10 mouse cellular contexts compared by ENCODE assay signal in the genomic region with DNA sequence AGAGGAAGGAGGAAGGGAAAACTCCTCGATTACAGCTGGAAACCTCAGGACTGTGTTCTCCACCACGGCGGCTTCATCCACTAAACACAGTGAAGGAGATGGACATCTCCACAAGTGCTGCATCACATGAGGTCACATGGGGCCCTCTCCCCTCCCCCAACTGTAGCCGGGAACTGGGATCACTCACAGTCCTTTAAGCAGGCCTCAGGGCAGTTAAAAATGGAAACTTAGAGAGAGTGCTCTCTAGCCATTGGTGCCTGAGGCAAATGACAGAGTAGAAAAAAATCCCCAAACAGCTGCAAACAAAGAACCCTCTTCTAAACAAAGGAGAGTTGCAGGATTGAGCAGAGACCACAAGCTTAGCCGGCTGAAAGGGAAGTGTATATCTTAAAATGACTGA. TPM values are rescaled to one million over a fixed set of nuclear protein-coding genes. Genes with fewer than 3 reads are reported as not detected.
DNase-seq lines count a peak whose midpoint lies in the region; ATAC-seq lines count a peak whose summit lies in the region.
"Had no signal": no experiment of that assay in that cellular context is flagged by ENCODE, and none has a peak within 500 bp of the region (broad histone marks: within the 10 kb centered on the region; RNA-seq: fewer than 3 reads in every experiment).

No protein-coding gene starts in this region.

- H3K9ac ChIP-seq in lung, embryonic 15.5 days = no peak overlapping the region
- peak overlapping the region; percentile 25; the same call in 1 of the 2 replicates for H3K9ac ChIP-seq in heart, embryonic 14.5 days (ENCODE audit: low read length)
- H3K9ac ChIP-seq in midbrain, embryonic 14.5 days (replicated peaks; ENCODE audit: low read length) = no peak overlapping the region
- no peak overlapping the region for H3K9ac ChIP-seq in kidney, embryonic 15.5 days

- 42% methylated on average over 5 of the region's 5 CpGs for WGBS in lung, embryonic 15.5 days
- 24% methylated on average over 5 of the region's 5 CpGs for WGBS in heart, embryonic 14.5 days
- WGBS in midbrain, embryonic 14.5 days = 45% methylated on average over 5 of the region's 5 CpGs
- 52% methylated on average over 5 of the region's 5 CpGs for WGBS in kidney, embryonic 15.5 days

- DNase-seq in lung, postnatal 25 days (ENCODE audit: low spot score) = no peak
- peak; percentile 56 for DNase-seq in embryo, embryonic 11 days
- peak; percentile 46 for DNase-seq in midbrain, embryonic 14.5 days
- DNase-seq in kidney, postnatal 36 days = no peak
- DNase-seq in layer of hippocampus, adult 18-20 months (ENCODE audit: low spot score in 2 of 2) = no peak
- DNase-seq: kidney, postnatal 14 days had no signal

- no peaks in the 10 kb centered on the region for H3K27me3 ChIP-seq in lung, embryonic 15.5 days
- H3K27me3 ChIP-seq in heart, embryonic 14.5 days (ENCODE audit: control insufficient read depth, insufficient read depth, low read length) = no peaks in the 10 kb centered on the region
- no peaks in the 10 kb centered on the region for H3K27me3 ChIP-seq in midbrain, embryonic 14.5 days (ENCODE audit: control insufficient read depth, insufficient read depth, low read length)
- no peaks in the 10 kb centered on the region for H3K27me3 ChIP-seq in kidney, embryonic 15.5 days
- H3K27me3 ChIP-seq: megakaryocyte, embryonic 14.5 days had no signal

- ATAC-seq in lung, embryonic 15.5 days (ENCODE audit: borderline replicate concordance, extremely low read depth, low FRiP score, low TSS enrichment) = 0 out of 2 replicates have a peak, but pooled peaks have one; percentile 31
- ATAC-seq in heart, embryonic 14.5 days (ENCODE audit: insufficient number of reproducible peaks, insufficient read depth, low FRiP score, low read depth) = 0 out of 2 replicates have a peak, but pooled peaks have one; percentile 33
- ATAC-seq in midbrain, embryonic 14.5 days (ENCODE audit: low FRiP score, low TSS enrichment) = no peak
- ATAC-seq in kidney, embryonic 15.5 days (replicated peaks; ENCODE audit: low FRiP score) = no peak

- H3K36me3 ChIP-seq in lung, embryonic 15.5 days = peaks cover 19% of the 10 kb centered on the region
- peaks cover 36% of the 10 kb centered on the region for H3K36me3 ChIP-seq in heart, embryonic 14.5 days (ENCODE audit: control insufficient read depth, insufficient read depth, low read length)
- peaks cover 27% of the 10 kb centered on the region for H3K36me3 ChIP-seq in midbrain, embryonic 14.5 days (ENCODE audit: control insufficient read depth, insufficient read depth, low read length)
- peaks cover 32% of the 10 kb centered on the region for H3K36me3 ChIP-seq in kidney, embryonic 15.5 days

- H3K9me3 ChIP-seq in lung, embryonic 15.5 days = no peaks in the 10 kb centered on the region
- H3K9me3 ChIP-seq in heart, embryonic 14.5 days (ENCODE audit: control insufficient read depth, low read length) = no peaks in the 10 kb centered on the region
- no peaks in the 10 kb centered on the region for H3K9me3 ChIP-seq in midbrain, embryonic 14.5 days (ENCODE audit: control insufficient read depth, low read length)
- H3K9me3 ChIP-seq in kidney, embryonic 15.5 days (replicated peaks) = no peaks in the 10 kb centered on the region
- H3K9me3 ChIP-seq: megakaryocyte, embryonic 14.5 days had no signal

- H3K4me3 ChIP-seq in lung, embryonic 15.5 days = no peak overlapping the region
- H3K4me3 ChIP-seq in heart, embryonic 14.5 days (ENCODE audit: control insufficient read depth in 1 of 2, insufficient read depth in 1 of 2, low read depth in 1 of 2, low read length in 2 of 2) = no peak overlapping the region
- no peak overlapping the region for H3K4me3 ChIP-seq in midbrain, embryonic 14.5 days (replicated peaks; ENCODE audit: low read depth, low read length)
- H3K4me3 ChIP-seq in kidney, embryonic 15.5 days (replicated peaks) = no peak overlapping the region
- H3K4me3 ChIP-seq: megakaryocyte, embryonic 14.5 days had no signal

- H3K27ac ChIP-seq in lung, embryonic 15.5 days = no peak overlapping the region
- peak overlapping the region; percentile 40 to 80 for H3K27ac ChIP-seq in heart, embryonic 14.5 days (replicated peaks in 1 of 2; ENCODE audit: control insufficient read depth in 1 of 2, insufficient read depth in 1 of 2, low read depth in 2 of 2, low read length in 2 of 2)
- no peak overlapping the region for H3K27ac ChIP-seq in midbrain, embryonic 14.5 days (replicated peaks; ENCODE audit: low read depth, low read length)
- H3K27ac ChIP-seq in kidney, embryonic 15.5 days = no peak overlapping the region

- 0 out of 2 replicates have a peak, but pooled peaks cover 2% of the 10 kb centered on the region for H3K4me1 ChIP-seq in lung, embryonic 15.5 days
- H3K4me1 ChIP-seq in heart, embryonic 14.5 days (ENCODE audit: control insufficient read depth in 2 of 2, insufficient read depth in 2 of 2, low read length in 2 of 2) = peaks cover 14 to 21% of the 10 kb centered on the region in 2 experiments
- H3K4me1 ChIP-seq in midbrain, embryonic 14.5 days (ENCODE audit: control insufficient read depth, insufficient read depth, low read length) = no peaks in the 10 kb centered on the region
- H3K4me1 ChIP-seq in kidney, embryonic 15.5 days = no peaks in the 10 kb centered on the region

- H3K4me2 ChIP-seq in lung, embryonic 15.5 days = no peak overlapping the region
- peak overlapping the region; percentile 5; the same call in 1 of the 2 replicates for H3K4me2 ChIP-seq in heart, embryonic 14.5 days (ENCODE audit: low read length)
- H3K4me2 ChIP-seq in midbrain, embryonic 14.5 days (ENCODE audit: low read length) = no peak overlapping the region
- H3K4me2 ChIP-seq in kidney, embryonic 15.5 days = no peak overlapping the region

RNA-seq across cellular contexts. Expression of gene Espnl, which starts 8.6 kb away (rescaled TPM):
- 0.04 and 0.05 TPM in 2 replicates for polyA plus RNA-seq in lung, embryonic 15.5 days (2015; fragmentation: Nextera tagmentation; extraction: Ambion mirVana)
- polyA plus RNA-seq in heart, embryonic 14.5 days (2014; fragmentation: Nextera tagmentation; extraction: Ambion mirVana) = 0.12 TPM in 1 of 2 replicates, not detected in the other
- polyA plus RNA-seq in midbrain, embryonic 14.5 days (2014; fragmentation: Nextera tagmentation; extraction: Ambion mirVana) = 0.11 and 0.22 TPM in 2 replicates
- 0.06 and 0.10 TPM in 2 replicates for polyA plus RNA-seq in kidney, embryonic 15.5 days (2015; fragmentation: Nextera tagmentation; extraction: Ambion mirVana)
- total RNA-seq in layer of hippocampus, adult 18-20 months (2021) = under 1 TPM in 1 of 2 experiments, not detected in 1; 0.07 TPM

RNA-seq across cellular contexts. Expression of gene Scly, which starts 15.1 kb away (rescaled TPM):
- 13.9 and 14.2 TPM in 2 replicates for polyA plus RNA-seq in lung, embryonic 15.5 days (2015; fragmentation: Nextera tagmentation; extraction: Ambion mirVana)
- 10.6 and 12.1 TPM in 2 replicates for polyA plus RNA-seq in heart, embryonic 14.5 days (2014; fragmentation: Nextera tagmentation; extraction: Ambion mirVana)
- polyA plus RNA-seq in midbrain, embryonic 14.5 days (2014; fragmentation: Nextera tagmentation; extraction: Ambion mirVana) = 8.5 and 9.0 TPM in 2 replicates
- polyA plus RNA-seq in kidney, embryonic 15.5 days (2015; fragmentation: Nextera tagmentation; extraction: Ambion mirVana) = 21.7 and 22.2 TPM in 2 replicates
- total RNA-seq in layer of hippocampus, adult 18-20 months (2021) = 10 to 100 TPM; 18.0 to 22.3 TPM

RNA-seq across cellular contexts. Expression of gene Klhl30, which starts 37.6 kb away (rescaled TPM):
- polyA plus RNA-seq in lung, embryonic 15.5 days (2015; fragmentation: Nextera tagmentation; extraction: Ambion mirVana) = 1.6 and 2.3 TPM in 2 replicates
- 61.8 and 63.4 TPM in 2 replicates for polyA plus RNA-seq in heart, embryonic 14.5 days (2014; fragmentation: Nextera tagmentation; extraction: Ambion mirVana)
- not detected in 2 replicates for polyA plus RNA-seq in midbrain, embryonic 14.5 days (2014; fragmentation: Nextera tagmentation; extraction: Ambion mirVana)
- polyA plus RNA-seq in kidney, embryonic 15.5 days (2015; fragmentation: Nextera tagmentation; extraction: Ambion mirVana) = 0.53 and 0.73 TPM in 2 replicates
- total RNA-seq in layer of hippocampus, adult 18-20 months (2021) = under 1 TPM in 1 of 2 experiments, not detected in 1; 0.10 TPM

RNA-seq across cellular contexts. Expression of gene Erfe, which starts 53.0 kb away (rescaled TPM):
- 3.3 and 3.5 TPM in 2 replicates for polyA plus RNA-seq in lung, embryonic 15.5 days (2015; fragmentation: Nextera tagmentation; extraction: Ambion mirVana)
- polyA plus RNA-seq in heart, embryonic 14.5 days (2014; fragmentation: Nextera tagmentation; extraction: Ambion mirVana) = 0.63 and 2.5 TPM in 2 replicates
- 0.17 and 0.42 TPM in 2 replicates for polyA plus RNA-seq in midbrain, embryonic 14.5 days (2014; fragmentation: Nextera tagmentation; extraction: Ambion mirVana)
- polyA plus RNA-seq in kidney, embryonic 15.5 days (2015; fragmentation: Nextera tagmentation; extraction: Ambion mirVana) = 1.9 and 2.0 TPM in 2 replicates
- total RNA-seq in layer of hippocampus, adult 18-20 months (2021) = not detected

Comparison
In these comparisons a context has a peak if more than half of its experiments do, and no peak if none do; other contexts are left out.
1. ATAC-seq: peak in lung, embryonic 15.5 days (single experiment) and heart, embryonic 14.5 days (single experiment); none in midbrain, embryonic 14.5 days (single experiment) and kidney, embryonic 15.5 days (single experiment).
2. H3K27ac ChIP-seq: peak in heart, embryonic 14.5 days (2 of 2); none in lung, embryonic 15.5 days (single experiment), midbrain, embryonic 14.5 days (single experiment) and kidney, embryonic 15.5 days (single experiment).
3. DNase-seq: peak in embryo, embryonic 11 days (single experiment) and midbrain, embryonic 14.5 days (single experiment); none in lung, postnatal 25 days (single experiment), kidney, postnatal 36 days (0 of 2) and layer of hippocampus, adult 18-20 months (0 of 2).
4. RNA of gene Klhl30, which starts 37.6 kb away (polyA plus RNA-seq): 61.8 to 63.4 TPM in heart, embryonic 14.5 days; 1.6 to 2.3 TPM in lung, embryonic 15.5 days, 0.53 to 0.73 TPM in kidney, embryonic 15.5 days and not detected in midbrain, embryonic 14.5 days; every median in the first group is over 10 times any median in the second.